Mouse (Mus musculus) thymus, adult 18-20 months (tissue): Measurements from ENCODE around the gene Atcay.

Experiments used
- DNase-seq, 2 experiments: peaks; one replicate each; pipeline ENCODE4 v3.0.0; 2022; ENCODE audit warnings: mixed read lengths in 2 of 2

Gene Atcay

GRCm38 (mm10) chr10:81198230-81198629 is 32.4 kb downstream of the Atcay start:
- DNase-seq: no peak

- no peak for DNase-seq
Measured at GRCm38 (mm10) chr10:81197305-81197704, 33.3 kb downstream of the Atcay start.

GRCm38 (mm10) chr10:81196470-81197065 is 34.1 kb downstream of the Atcay start:
- no peak for DNase-seq

DNA sequence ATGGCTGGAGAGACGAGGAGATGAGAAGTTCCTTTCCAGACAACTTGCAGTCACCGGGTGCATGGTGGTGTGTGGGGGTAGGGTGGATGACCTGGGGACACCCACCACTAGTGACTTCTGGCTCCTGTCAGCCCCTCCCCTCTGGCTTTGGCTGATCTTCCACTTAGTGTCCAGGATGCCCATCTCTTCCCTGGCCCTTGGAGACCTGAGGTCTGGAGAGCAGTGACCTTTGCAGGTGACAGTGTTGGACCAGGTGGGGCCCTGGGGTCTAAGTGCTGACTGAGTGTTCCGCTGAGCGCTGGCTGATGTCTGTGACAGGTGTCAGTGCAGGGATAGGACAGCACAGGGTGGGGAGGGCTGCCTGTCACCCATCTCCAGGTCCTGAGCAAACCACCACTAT is 35.3 kb downstream of the Atcay start:
- no peak for DNase-seq

DNA sequence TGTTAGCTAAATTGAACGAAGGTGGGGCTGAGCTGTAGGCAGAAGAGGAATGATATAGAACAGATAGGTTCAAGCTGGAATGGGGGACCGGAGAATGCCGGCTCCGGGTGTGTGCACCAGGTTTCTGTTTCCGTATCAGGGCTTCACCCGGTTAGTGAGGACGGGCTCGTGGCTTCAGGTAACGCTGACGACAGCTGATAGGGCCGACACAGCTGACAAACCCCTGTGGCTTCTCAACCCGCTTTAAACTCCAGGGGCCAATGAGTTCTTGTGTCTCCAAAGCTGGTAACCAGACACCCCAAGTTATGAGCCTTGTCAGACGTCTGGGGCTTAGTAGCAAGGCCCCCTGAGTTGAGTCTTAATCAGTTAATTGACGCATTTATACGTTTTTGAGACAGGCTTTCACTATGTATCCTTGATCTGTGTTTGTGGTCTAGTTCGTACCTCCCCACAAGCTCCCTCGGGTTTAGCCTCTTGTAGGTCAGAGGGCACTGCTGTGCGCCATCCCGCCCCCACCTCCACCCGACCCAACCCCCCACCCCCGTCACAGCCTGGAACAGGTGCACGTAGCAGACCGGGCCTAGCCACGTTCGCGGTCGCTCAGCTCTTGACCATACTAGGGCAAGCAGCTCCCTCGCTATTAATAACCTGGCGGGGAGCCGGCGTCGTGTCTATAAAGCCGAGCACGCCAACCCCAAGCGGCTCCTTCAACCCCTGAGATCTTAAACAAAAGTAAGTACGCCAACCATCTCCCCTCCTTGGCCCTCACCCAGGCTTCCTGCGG is 36.5 kb downstream of the Atcay start:
- peak in 1 of 2 experiments; percentile 47 for DNase-seq

DNA sequence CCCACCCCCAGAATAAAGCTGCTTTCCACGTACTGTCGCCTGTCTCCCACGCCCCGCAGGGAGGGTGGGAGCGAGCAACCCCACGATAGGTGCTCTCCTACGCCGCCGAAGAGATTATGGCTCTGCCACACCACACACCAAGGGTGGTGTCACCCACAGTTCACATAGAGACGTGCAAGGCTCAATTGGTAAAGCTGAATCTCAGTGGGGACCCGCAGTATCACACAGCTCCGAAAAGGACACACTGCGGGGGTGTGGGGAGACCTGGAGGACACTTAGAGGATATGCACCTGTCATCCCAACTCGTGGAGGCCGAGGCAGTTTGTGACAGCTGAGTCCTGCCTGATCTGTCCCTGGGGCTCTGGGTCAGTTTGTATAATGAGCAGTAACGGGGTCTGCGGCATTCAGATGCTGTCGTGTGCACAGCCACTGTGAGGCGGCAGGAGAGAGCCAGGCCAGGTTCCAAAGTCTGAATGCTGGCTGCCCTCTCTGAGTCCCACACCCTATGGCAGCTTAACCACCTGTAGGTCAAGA is 37.6 kb downstream of the Atcay start:
- DNase-seq: peak in 1 of 2 experiments; percentile 55

DNA sequence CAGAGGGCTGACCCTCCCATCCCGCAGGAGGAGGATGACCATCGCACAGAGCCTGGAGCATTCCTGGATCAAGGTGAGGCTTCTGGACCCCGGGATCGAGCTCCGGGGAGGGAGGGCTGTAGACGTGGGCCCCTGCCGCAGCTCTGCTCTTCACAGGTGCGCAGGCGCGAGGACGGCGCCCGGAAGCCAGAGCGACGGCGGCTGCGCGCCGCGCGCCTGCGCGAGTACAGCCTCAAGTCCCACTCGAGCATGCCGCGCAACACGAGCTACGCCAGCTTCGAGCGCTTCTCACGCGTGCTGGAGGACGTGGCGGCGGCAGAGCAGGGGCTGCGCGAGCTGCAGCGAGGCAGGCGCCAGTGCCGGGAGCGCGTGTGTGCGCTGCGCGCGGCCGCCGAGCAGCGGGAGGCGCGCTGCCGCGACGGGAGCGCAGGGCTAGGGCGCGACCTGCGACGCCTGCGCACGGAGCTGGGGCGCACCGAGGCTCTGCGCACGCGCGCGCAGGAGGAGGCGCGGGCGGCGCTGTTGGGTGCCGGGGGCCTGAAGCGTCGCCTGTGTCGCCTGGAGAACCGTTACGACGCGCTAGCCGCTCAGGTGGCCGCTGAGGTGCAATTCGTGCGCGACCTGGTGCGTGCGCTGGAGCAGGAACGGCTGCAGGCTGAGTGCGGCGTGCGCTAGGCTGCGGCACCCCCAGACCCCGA is 38.2 kb downstream of the Atcay start:
- DNase-seq: peak; percentile 72 to 79

GRCm38 (mm10) chr10:81191342-81191982 is 39.2 kb downstream of the Atcay start:
- DNase-seq: peak in 1 of 2 experiments; percentile 38

- no peak for DNase-seq
Measured at GRCm38 (mm10) chr10:81190912-81191321, 39.7 kb downstream of the Atcay start.

DNA sequence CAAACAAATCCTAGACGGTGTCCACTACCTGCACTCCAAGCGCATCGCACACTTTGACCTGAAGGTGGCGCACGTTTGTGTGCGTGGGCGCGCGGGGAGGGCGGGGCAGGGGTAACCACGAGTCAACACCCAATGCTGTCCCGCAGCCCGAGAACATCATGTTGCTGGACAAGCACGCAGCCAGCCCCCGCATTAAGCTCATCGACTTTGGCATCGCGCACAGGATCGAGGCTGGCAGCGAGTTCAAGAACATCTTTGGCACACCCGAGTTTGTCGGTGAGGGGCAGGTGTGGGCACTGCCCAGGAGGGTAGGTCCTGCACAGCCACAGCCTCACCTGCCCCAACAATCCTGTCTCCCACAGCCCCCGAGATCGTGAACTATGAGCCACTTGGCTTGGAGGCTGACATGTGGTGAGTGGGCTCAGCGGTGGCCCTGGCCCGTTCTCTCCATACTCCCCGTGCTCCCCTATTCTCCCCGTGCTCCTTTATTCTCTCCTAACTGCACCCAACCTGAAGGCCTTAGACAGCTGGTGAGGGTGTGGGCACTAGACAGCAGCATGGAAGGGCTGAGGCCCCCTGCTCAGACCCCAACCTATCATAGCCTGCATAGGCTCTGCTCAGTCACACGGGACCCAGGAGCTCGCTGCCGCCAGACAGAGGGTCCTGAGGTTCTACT is 40.3 kb downstream of the Atcay start:
- no peak for DNase-seq

DNA sequence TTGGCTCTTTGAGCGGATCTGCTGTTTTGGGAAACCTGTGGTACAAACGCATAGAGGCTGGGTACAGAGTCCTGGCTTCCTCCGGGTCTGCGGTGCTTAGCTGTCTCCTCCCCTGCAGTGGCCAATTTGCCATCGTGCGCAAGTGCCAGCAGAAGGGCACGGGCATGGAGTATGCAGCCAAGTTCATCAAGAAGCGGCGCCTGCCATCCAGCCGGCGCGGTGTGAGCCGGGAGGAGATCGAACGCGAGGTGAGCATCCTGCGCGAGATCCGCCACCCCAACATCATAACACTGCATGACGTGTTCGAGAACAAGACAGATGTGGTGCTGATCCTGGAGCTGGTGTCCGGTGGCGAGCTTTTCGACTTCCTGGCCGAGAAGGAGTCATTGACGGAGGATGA is 40.8 kb downstream of the Atcay start:
- DNase-seq: no peak

- DNase-seq: no peak
Measured at GRCm38 (mm10) chr10:81187161-81187560, 43.5 kb downstream of the Atcay start.

- DNase-seq: no peak
Measured at GRCm38 (mm10) chr10:81184765-81185164, 45.9 kb downstream of the Atcay start.

DNA sequence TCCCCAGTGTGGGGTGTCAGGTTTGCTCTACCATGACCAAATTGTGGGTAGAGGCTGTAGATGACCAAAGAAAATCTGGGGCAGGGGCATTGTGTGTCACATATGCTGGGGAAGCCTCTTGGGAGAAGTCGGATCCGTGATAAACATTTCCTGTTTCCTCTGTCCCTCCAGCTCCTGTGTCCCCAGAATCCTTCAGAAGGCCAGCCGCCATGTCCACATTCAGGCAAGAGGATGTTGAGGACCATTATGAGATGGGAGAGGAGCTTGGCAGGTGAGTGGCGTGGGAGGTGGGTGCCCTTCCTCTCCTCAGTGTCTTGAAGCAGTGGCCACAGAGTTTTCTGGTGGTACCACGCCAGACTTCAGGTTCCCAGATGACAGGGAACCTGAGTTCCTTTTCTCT is 46.8 kb downstream of the Atcay start, which contains the start of gene 4930442H23Rik:
4930442H23Rik (minus strand) TSS at position 45 of the 400 bp plus-strand sequence.
- DNase-seq: no peak

DNA sequence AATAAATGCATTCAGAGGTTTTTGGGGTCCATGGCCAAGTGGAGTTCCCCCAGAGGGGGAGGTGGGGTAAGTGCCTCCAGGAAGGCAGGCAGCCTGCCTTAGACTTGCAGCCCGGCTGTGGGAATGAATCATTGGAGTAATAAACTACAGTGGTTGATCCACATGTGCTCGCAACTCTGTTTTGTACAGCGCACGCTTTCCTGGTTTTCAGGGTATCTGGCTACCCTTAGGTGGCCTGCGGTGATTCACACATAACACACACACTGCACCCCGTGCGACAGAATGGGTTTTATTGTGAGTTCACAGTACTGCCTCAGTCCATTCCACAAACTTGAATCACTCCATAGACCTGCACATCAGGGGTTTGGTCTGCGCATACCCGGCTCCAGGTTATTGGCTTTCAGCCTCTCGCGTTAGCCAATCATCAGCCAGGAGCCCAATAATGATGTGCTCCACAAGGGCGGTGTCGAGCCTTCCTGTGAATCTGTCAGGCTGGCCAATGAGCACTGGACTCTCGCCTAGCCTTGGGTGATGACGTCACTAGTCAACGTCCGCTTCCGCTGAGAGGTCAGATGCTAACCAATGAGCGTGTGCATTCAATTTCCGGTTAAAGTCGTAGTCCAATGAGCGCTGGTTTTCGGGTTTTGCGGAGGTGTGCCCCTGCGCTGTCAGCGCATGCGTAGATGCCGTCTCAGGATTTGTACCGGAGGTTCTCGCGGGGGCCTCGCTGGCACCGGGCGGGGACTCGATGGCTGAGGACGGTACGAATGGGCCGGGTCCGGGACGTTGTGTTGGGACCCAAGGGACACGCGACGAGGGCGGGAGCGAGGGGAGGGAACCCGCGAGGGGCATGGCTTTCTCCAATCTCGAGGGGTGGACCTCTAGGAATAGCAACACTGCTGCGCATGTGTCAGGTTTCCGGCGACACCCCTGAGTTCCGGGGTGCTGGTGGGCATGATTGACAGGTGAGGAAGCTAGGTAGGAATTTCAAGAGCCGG is 48.0 kb downstream of the Atcay start, which contains the start of gene Dapk3:
Dapk3 (plus strand) TSS at position 670 of the 998 bp plus-strand sequence.
- peak; percentile 89 to 96 for DNase-seq

GRCm38 (mm10) chr10:81181860-81182259 is 48.8 kb downstream of the Atcay start:
- peak in 1 of 2 experiments; percentile 29 for DNase-seq

- no peak for DNase-seq
Measured at GRCm38 (mm10) chr10:81180946-81181345, 49.7 kb downstream of the Atcay start.

- DNase-seq: no peak
Measured at GRCm38 (mm10) chr10:81179451-81180342, 50.9 kb downstream of the Atcay start.

DNA sequence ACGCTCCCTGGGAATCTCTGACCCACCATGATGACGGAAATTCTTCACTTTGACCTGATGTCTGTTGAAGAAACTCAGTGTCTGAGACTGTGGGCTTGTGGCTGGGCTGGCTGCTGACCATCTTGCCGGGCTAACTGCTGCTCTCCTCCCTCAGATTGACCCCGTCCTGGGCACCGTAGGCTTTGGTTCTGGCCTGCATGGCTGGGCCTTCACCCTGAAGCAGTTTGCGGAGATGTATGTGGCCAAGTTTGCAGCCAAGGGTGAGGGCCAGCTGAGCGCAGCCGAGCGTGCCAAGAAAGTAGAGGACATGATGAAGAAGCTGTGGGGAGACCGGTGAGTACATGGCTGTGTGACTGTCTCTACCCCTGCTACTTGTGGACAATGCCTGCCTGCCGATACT is 51.7 kb downstream of the Atcay start:
- DNase-seq: no peak
